Mouse (Mus musculus) adrenal gland, adult 8-10 months (tissue): Measurements from ENCODE around the gene Nrp1. TPM values are rescaled to one million over a fixed set of nuclear protein-coding genes. Genes with fewer than 3 reads are reported as not detected.

ENCODE experiments used
- DNase-seq: peaks from one replicate; pipeline ENCODE4 v3.0.0; 2022
- total RNA-seq, 4 experiments: library from RNA; stranded (reverse); gene quantifications; 2 replicates each; pipeline ENCODE4 v1.2.4; 2022

Nrp1 gene
- total RNA-seq, 4 experiments from 2014 or later = 70.0 to 135 (median 99.1) TPM

GRCm38 (mm10) chr8:128371026-128371425, 12.6 kb downstream of the Nrp1 start:
- DNase-seq = no peak

- no peak for DNase-seq
These were observed 13.4 kb downstream of the Nrp1 start for GRCm38 (mm10) chr8:128371789-128372188.

- DNase-seq = no peak
These were observed 14.3 kb downstream of the Nrp1 start for GRCm38 (mm10) chr8:128372724-128373123.

DNA sequence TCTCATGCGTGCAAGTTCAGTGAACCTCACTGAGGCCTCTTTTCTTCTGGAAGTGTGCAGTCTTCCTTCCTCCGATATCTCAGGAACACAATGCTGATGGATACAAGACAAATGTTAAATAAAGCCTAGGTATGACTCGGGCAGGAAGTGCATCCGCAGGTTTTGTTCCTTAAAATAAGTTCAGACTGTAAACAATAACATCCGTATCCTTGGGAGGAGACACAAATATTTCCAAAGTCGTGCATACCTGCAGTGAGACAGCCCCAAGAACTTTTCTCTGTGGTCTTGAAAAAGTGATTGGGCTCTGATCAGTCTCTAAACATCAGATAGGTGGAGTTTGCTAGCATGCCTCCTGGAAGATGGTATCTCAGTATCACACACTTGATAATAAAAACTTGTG, 15.0 kb downstream of the Nrp1 start:
- no peak for DNase-seq

GRCm38 (mm10) chr8:128375291-128375690, 16.9 kb downstream of the Nrp1 start:
- no peak for DNase-seq

DNA sequence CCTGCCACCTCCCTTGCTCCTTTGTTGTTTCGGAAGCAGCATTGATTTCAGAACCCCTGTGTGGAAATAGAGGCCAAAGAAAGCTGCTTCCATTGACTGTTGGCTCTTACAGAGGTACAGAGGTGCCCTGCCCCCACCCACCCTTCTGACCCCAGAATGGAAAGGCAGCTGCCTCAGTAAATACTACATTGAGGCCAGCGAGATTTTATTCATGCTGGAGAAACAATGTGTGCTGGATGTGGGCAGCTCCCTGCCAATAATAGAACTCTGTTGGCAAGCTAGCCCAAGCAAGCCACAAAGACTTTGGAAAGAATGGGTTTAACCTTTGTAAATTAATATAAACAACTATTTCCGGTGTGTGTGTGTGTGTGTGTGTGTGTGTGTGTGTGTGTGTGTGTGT, 24.8 kb downstream of the Nrp1 start:
- DNase-seq = no peak

DNA sequence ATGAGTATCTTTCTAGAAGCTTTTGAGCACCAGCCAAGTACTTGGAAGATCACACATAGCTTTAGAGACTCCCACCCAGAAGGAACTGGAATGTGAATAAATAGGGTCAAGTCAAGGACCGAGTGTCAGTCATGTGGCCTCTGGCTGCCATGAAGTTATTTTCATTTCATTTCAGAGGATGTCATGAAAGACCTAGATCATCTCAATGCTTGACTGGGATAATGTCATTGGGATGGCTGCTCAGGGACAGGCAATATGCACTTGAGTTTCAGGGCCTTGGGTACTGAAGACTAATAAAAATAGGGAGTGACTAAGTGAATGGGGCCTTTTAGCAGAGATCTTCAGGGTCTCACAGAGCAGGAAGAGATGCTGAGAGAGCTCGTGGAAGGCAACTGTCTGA, 26.0 kb downstream of the Nrp1 start:
- no peak for DNase-seq

- no peak for DNase-seq
These were observed 26.5 kb downstream of the Nrp1 start for GRCm38 (mm10) chr8:128384921-128385332.

- peak; percentile 48 for DNase-seq
These were observed 28.7 kb downstream of the Nrp1 start for GRCm38 (mm10) chr8:128386963-128387621.

GRCm38 (mm10) chr8:128390759-128391158, 32.4 kb downstream of the Nrp1 start:
- no peak for DNase-seq

DNA sequence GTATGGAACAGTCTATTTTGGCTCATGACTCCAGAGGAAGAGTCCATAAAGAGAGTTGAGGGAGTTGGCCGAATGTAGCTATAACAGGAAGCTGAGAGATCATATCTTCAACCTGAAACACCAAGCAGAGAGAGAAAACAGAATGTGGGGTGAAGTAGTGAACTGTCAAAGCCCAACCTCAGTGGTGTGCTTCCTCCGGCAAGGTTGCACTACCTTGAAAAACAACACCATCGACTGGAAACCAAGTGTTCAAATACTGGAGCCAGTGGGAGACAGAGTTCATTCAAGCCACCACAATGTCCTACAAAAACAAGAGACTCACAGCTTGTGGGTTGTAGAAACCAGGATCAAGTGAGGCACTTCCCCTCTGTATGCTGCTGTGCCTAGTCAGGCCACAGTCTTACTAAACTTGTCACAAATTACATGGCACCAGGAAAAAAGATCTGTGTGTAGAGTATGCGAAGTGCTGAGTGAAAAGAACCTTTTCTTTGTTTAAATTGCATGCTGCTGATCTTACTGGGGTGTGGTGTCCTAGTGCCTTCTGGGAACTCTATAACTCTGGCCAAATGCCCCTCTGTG, 32.9 kb downstream of the Nrp1 start:
- no peak for DNase-seq

DNA sequence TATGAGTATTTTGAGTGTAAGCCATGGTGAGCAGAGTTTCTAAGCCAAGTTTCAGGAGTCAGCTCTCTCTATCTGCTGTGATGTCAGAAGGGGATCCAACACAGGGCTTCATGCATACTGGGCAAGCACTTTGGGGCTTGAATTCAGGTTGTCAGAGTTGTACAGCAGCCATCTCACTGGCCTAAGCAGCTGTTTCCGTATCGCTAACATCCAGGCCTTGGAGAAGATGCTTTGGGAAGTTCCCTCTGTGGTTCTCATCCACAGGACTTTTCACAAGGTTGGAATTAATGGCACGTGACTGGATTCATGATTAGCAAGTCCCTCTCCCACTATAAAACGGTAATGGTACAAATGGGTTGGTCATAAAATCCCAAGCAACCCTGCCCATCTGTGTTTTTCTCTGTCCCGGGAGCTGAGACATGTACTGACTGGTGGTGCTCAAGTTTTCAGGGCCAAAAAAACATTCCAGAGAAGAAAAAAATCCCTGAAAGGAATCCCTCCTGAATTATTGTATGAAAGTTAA, 36.3 kb downstream of the Nrp1 start:
- no peak for DNase-seq

DNA sequence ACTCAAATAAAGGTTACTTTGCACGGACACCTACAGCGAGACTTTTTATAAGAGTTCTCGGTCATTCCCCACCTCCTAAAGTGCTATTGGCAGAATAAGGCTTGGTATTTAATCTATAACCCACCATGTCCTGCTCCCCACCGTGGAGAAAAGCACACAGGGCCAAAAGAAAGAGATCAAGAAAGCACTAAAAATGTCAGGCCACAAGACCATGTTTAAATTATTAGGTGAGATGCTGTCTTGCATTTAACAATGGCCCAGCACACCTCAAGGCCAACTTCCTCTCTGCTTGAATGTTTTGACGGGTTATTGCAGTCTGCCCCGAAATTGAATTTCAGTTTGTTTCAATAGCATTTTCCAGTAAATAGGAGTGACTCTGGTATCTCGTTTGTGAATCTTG, 38.6 kb downstream of the Nrp1 start:
- DNase-seq = no peak

DNA sequence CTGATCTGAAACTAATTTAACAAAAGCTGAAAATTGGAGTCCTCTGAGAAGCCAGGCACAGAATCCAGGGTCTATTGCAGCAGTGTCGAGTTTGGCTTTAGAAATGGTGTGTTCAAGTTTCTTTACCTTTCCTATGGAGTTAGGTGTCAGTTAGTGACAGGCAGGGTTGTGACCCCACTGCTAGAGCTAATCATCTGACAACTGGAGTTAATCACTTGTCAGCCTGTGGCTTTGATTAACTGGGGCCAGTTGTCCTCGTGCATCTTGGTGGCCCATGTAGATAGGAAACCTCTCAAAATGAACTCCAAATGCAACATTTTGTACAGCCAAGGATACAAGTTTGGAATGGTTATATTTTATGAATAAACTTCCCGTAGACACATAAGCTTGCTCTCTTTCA, 39.0 kb downstream of the Nrp1 start:
- no peak for DNase-seq

- no peak for DNase-seq
These were observed 40.2 kb downstream of the Nrp1 start for GRCm38 (mm10) chr8:128398472-128399091.

DNA sequence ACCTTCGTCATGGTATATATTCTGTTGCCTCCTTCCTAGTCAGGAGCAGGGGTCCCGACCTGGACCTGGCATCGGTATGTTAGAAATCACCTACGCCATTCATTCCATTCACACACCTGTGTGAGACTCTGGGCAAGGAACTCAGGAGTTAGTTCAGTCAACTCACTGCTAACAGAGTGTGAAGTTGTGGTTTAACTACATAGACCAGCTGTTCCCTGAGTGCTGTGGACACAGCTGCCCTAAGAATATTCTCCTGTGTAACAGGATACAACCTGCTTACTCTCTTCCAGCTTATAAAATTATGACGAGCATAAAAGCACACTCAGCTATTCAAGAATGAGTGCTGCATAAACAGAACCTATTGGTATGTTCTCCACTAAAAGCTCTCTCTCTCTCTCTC, 41.9 kb downstream of the Nrp1 start:
- no peak for DNase-seq

DNA sequence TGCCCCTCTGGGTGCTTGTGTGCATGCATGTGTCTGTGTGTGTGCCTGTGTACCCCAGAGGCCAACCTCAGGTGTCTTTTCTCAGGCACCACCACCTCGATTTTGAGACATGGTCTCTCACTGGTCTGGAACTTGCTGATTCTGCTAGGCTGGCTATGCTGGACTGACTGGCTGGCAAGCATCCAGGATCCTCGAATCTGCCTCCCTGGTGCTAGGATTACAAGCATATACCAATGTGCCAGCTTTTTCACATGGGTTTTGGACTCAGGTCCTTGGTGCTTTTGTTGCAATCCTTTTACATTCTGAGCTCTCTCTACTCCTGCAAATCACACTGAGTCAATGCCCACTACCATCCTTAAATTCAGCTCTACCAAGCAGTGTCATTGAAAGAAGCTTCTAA, 46.5 kb downstream of the Nrp1 start:
- no peak for DNase-seq

- DNase-seq = no peak
These were observed 55.0 kb downstream of the Nrp1 start for GRCm38 (mm10) chr8:128413381-128413780.

DNA sequence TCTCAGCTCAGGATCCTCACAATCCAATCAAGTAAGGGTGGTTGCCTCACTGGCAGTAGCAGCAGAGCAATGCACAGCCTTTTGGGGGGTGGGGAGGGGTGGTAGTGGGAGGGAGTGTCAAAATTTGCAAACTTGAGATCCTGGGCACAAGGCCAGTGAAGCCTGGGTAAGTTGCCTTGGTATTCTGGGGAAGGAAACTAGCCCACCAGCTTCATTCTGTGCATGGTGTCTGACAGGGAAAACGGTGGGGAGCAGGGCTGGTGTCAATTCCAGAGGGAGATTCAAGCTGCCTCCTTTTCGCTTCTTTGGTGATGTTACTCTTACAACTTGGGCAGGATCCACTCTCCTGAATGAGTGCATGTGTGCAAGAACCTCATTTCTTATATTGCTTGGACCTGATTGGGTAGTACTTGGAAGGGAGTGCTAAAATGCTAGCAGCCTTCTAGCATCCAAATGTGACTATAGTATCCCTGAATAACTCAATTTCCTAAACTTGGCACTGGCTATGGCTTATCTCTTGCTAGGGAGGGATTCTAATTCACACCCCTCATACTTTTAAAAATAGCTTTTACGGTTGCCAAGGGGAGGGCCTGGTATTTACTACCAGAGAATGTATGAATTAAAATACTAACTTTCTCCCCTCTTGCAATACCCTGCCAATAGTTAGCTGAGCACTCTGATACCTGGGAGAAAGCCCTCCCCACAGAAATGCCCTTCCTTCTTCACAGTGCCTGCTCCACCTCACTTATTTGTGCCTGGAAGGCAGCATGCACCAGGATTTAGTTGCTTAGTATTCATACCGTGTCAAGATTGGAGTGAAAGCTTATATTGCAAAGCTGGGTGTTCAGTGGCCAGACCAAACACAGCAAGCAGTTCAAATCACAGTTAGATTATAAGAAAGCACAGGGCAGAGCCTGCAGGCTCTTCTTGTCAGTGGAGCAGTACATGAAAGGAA, 57.6 kb downstream of the Nrp1 start:
- no peak for DNase-seq

DNA sequence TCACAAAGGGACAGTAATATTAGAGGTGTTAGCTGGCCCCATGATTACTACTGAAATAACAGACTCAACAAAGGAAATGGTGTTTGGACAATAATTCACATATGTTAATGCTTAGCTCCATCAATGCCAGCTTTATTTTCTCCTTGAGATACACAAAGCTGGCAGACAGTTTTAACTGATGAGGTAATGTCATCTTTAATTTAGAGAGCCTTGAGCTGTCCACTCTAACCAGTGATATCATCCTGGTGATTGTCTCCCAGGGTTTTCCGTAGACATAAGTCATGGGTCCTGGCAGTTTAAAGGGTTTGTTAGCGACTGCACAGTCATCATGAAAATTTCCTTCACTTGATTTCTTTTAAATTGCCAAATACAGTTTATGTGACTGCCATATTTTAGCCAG, 58.5 kb downstream of the Nrp1 start:
- DNase-seq = peak; percentile 29

GRCm38 (mm10) chr8:128417956-128418796, 59.8 kb downstream of the Nrp1 start:
- DNase-seq = no peak

- no peak for DNase-seq
These were observed 61.6 kb downstream of the Nrp1 start for GRCm38 (mm10) chr8:128419984-128420383.
